In the genomic region with DNA sequence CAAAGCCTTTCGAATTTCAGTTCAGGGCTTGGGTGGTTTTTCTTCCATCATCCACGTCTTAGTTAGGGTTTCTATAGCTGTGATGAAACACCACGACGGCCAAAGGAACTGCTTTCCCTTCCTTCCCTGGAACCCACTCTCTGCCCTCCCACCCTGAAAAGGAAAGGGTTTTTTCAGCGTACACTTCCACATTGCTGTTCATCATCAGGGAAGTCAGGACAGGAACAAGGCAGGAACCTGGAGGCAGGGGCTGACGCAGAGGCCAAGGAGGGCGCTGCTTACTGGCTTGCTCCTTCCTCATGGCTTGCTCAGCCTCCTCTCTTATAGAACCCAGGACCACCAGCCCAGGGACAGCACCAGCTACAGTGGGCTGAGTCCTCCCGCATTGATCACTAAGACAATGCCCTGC, we compare ENCODE assay signal across 8 mouse cellular contexts. TPM values are rescaled to one million over a fixed set of nuclear protein-coding genes. Genes with fewer than 3 reads are reported as not detected.
DNase-seq lines count a peak whose midpoint lies in the region; ATAC-seq lines count a peak whose summit lies in the region.

No protein-coding gene starts in this region.

- H3K4me2 ChIP-seq in hindbrain, embryonic 12.5 days (replicated peaks), result peak overlapping the region; percentile 44
- H3K4me2 ChIP-seq in liver, embryonic 16.5 days (ENCODE audit: low read depth, low read length), result peak overlapping the region; percentile 73
- peak overlapping the region; percentile 40 for H3K4me2 ChIP-seq in stomach, embryonic 14.5 days (replicated peaks; ENCODE audit: low read depth, low read length)

- WGBS in hindbrain, embryonic 12.5 days, result 59% methylated on average over 8 of the region's 8 CpGs
- WGBS in liver, embryonic 16.5 days (ENCODE audit: insufficient replicate concordance), result 27% methylated on average over 8 of the region's 8 CpGs
- WGBS in stomach, embryonic 14.5 days, result 52% methylated on average over 8 of the region's 8 CpGs

- no peaks in the 10 kb centered on the region for H3K27me3 ChIP-seq in hindbrain, embryonic 12.5 days
- no peaks in the 10 kb centered on the region for H3K27me3 ChIP-seq in liver, embryonic 16.5 days (ENCODE audit: control insufficient read depth, insufficient read depth, low read depth, low read length)
- H3K27me3 ChIP-seq in stomach, embryonic 14.5 days (ENCODE audit: control insufficient read depth, insufficient read depth, low read length), result no peaks in the 10 kb centered on the region

- 0 out of 2 replicates have a peak overlapping the region, but pooled peaks have one; percentile 23 for H3K9ac ChIP-seq in hindbrain, embryonic 12.5 days
- peak overlapping the region; percentile 56 for H3K9ac ChIP-seq in liver, embryonic 16.5 days (ENCODE audit: low read depth, low read length)
- no peak overlapping the region for H3K9ac ChIP-seq in stomach, embryonic 14.5 days (replicated peaks; ENCODE audit: low read depth, low read length)

- peak; percentile 26; the same call in 1 of the 2 replicates for ATAC-seq in hindbrain, embryonic 12.5 days (ENCODE audit: low FRiP score)
- ATAC-seq in liver, embryonic 16.5 days (ENCODE audit: low read depth), result no peak
- ATAC-seq in stomach, embryonic 14.5 days (ENCODE audit: insufficient number of reproducible peaks, insufficient read depth, low FRiP score, low read depth), result no peak

- no peaks in the 10 kb centered on the region for H3K4me1 ChIP-seq in brown adipose tissue, adult 24 weeks (ENCODE audit: control insufficient read depth, insufficient read depth, insufficient read length, low read length)
- H3K4me1 ChIP-seq in hindbrain, embryonic 12.5 days, result peaks cover 10% of the 10 kb centered on the region; the same call in 1 of the 2 replicates
- peaks cover 55% of the 10 kb centered on the region for H3K4me1 ChIP-seq in liver, embryonic 16.5 days (ENCODE audit: control insufficient read depth, low read depth, low read length)
- no peaks in the 10 kb centered on the region; the same call in 1 of the 2 replicates for H3K4me1 ChIP-seq in stomach, embryonic 14.5 days (ENCODE audit: control insufficient read depth, insufficient read depth, low read length)

- H3K4me3 ChIP-seq in brown adipose tissue, adult 24 weeks (ENCODE audit: insufficient read depth, low read depth, low read length), result peak overlapping the region; percentile 55
- H3K4me3 ChIP-seq in hindbrain, embryonic 12.5 days, result peak overlapping the region; percentile 15
- H3K4me3 ChIP-seq in liver, embryonic 16.5 days (ENCODE audit: low read depth, low read length), result peak overlapping the region; percentile 67
- peak overlapping the region; percentile 18 for H3K4me3 ChIP-seq in stomach, embryonic 14.5 days (ENCODE audit: low read depth, low read length)

- no peaks in the 10 kb centered on the region for H3K9me3 ChIP-seq in hindbrain, embryonic 12.5 days (replicated peaks)
- H3K9me3 ChIP-seq in liver, embryonic 16.5 days (replicated peaks; ENCODE audit: control insufficient read depth, low read length), result no peaks in the 10 kb centered on the region
- H3K9me3 ChIP-seq in stomach, embryonic 14.5 days (ENCODE audit: control insufficient read depth, low read depth, low read length), result no peaks in the 10 kb centered on the region

- H3K27ac ChIP-seq in brown adipose tissue, adult 24 weeks (replicated peaks; ENCODE audit: low read depth, low read length), result peak overlapping the region; percentile 32; the same call in 1 of the 2 replicates
- peak overlapping the region; percentile 24 for H3K27ac ChIP-seq in hindbrain, embryonic 12.5 days
- H3K27ac ChIP-seq in liver, embryonic 16.5 days (ENCODE audit: low read length), result peak overlapping the region; percentile 47
- no peak overlapping the region; the same call in 1 of the 2 replicates for H3K27ac ChIP-seq in stomach, embryonic 14.5 days (ENCODE audit: low read length)

- DNase-seq in heart, adult 11 months, result peak; percentile 95
- no peak for DNase-seq in heart, adult 9 months (ENCODE audit: low spot score in 2 of 2)
- DNase-seq in layer of hippocampus, adult 9-11 months, result no peak
- DNase-seq in retina, postnatal 1 day, result no peak

- H3K36me3 ChIP-seq in hindbrain, embryonic 12.5 days, result no peaks in the 10 kb centered on the region
- peaks cover 11% of the 10 kb centered on the region for H3K36me3 ChIP-seq in liver, embryonic 16.5 days (ENCODE audit: control insufficient read depth, insufficient read depth)
- H3K36me3 ChIP-seq in stomach, embryonic 14.5 days (ENCODE audit: control insufficient read depth, insufficient read depth, low read length), result no peaks in the 10 kb centered on the region

RNA-seq across cellular contexts. Expression of gene Popdc2, which starts 14.8 kb away (rescaled TPM):
- 15.5 and 17.0 TPM in 2 replicates for polyA plus RNA-seq in brown adipose tissue, adult 24 weeks (2012; ENCODE audit: insufficient read depth, insufficient read length, missing spikeins)
- 0.70 and 1.4 TPM in 2 replicates for polyA plus RNA-seq in hindbrain, embryonic 12.5 days (2016; fragmentation: Nextera tagmentation; extraction: Ambion mirVana)
- 21.8 and 26.4 TPM in 2 replicates for polyA plus RNA-seq in liver, embryonic 16.5 days (2015; fragmentation: Nextera tagmentation; extraction: Ambion mirVana)
- 5.4 and 5.7 TPM in 2 replicates for polyA plus RNA-seq in stomach, embryonic 14.5 days (2014; fragmentation: Nextera tagmentation; extraction: Ambion mirVana)

RNA-seq across cellular contexts. Expression of gene Gm21987, which starts 30.0 kb away (rescaled TPM):
- 2.9 TPM in 1 of 2 replicates, not detected in the other for polyA plus RNA-seq in brown adipose tissue, adult 24 weeks (2012; ENCODE audit: insufficient read depth, insufficient read length, missing spikeins)
- polyA plus RNA-seq in hindbrain, embryonic 12.5 days (2016; fragmentation: Nextera tagmentation; extraction: Ambion mirVana), result not detected in 2 replicates
- not detected in 2 replicates for polyA plus RNA-seq in liver, embryonic 16.5 days (2015; fragmentation: Nextera tagmentation; extraction: Ambion mirVana)
- not detected in 2 replicates for polyA plus RNA-seq in stomach, embryonic 14.5 days (2014; fragmentation: Nextera tagmentation; extraction: Ambion mirVana)

RNA-seq across cellular contexts. Expression of gene Cox17, which starts 30.1 kb away (rescaled TPM):
- 1,266 and 1,331 TPM in 2 replicates for polyA plus RNA-seq in brown adipose tissue, adult 24 weeks (2012; ENCODE audit: insufficient read depth, insufficient read length, missing spikeins)
- polyA plus RNA-seq in hindbrain, embryonic 12.5 days (2016; fragmentation: Nextera tagmentation; extraction: Ambion mirVana), result 105 and 116 TPM in 2 replicates
- 209 and 258 TPM in 2 replicates for polyA plus RNA-seq in liver, embryonic 16.5 days (2015; fragmentation: Nextera tagmentation; extraction: Ambion mirVana)
- 135 and 147 TPM in 2 replicates for polyA plus RNA-seq in stomach, embryonic 14.5 days (2014; fragmentation: Nextera tagmentation; extraction: Ambion mirVana)

RNA-seq across cellular contexts. Expression of gene Maats1, which starts 34.9 kb away (rescaled TPM):
- not detected in 2 replicates for polyA plus RNA-seq in brown adipose tissue, adult 24 weeks (2012; ENCODE audit: insufficient read depth, insufficient read length, missing spikeins)
- polyA plus RNA-seq in hindbrain, embryonic 12.5 days (2016; fragmentation: Nextera tagmentation; extraction: Ambion mirVana), result 1.2 and 1.3 TPM in 2 replicates
- polyA plus RNA-seq in liver, embryonic 16.5 days (2015; fragmentation: Nextera tagmentation; extraction: Ambion mirVana), result 0.06 TPM in 1 of 2 replicates, not detected in the other
- 0.18 TPM in 1 of 2 replicates, not detected in the other for polyA plus RNA-seq in stomach, embryonic 14.5 days (2014; fragmentation: Nextera tagmentation; extraction: Ambion mirVana)

RNA-seq across cellular contexts. Expression of gene Pla1a, which starts 56.1 kb away (rescaled TPM):
- polyA plus RNA-seq in brown adipose tissue, adult 24 weeks (2012; ENCODE audit: insufficient read depth, insufficient read length, missing spikeins), result 11.3 and 14.4 TPM in 2 replicates
- polyA plus RNA-seq in hindbrain, embryonic 12.5 days (2016; fragmentation: Nextera tagmentation; extraction: Ambion mirVana), result 0.30 and 0.37 TPM in 2 replicates
- polyA plus RNA-seq in liver, embryonic 16.5 days (2015; fragmentation: Nextera tagmentation; extraction: Ambion mirVana), result 34.8 and 40.4 TPM in 2 replicates
- 0.71 TPM in 1 of 2 replicates, not detected in the other for polyA plus RNA-seq in stomach, embryonic 14.5 days (2014; fragmentation: Nextera tagmentation; extraction: Ambion mirVana)

Comparison
In these comparisons a context has a peak if more than half of its experiments do, and no peak if none do; other contexts are left out.
1. H3K4me3 ChIP-seq: peak in every context shown above with its lines; median percentile 67 in liver, embryonic 16.5 days; 55 in brown adipose tissue, adult 24 weeks; 18 in stomach, embryonic 14.5 days; 15 in hindbrain, embryonic 12.5 days.